Mouse (Mus musculus) c-Kit-positive CD71-negative TER-119-negative erythroid progenitor cells, embryonic 14.5 days (primary cell): ENCODE measurements around the gene Gm7694.

Source experiments
- DNase-seq: peaks from one replicate; pipeline ENCODE4 v3.0.0-alpha.2; 2013; ENCODE audit warnings: low read depth

The Gm7694 gene

GRCm38 (mm10) chr1:170306232-170306631 lies at the start of gene Gm7694:
Gene Gm7694, minus strand, starts transcription at chr1:170306332.
- no peak for DNase-seq

GRCm38 (mm10) chr1:170353335-170353734 lies 47.2 kb upstream of the Gm7694 start:
- no peak for DNase-seq

DNA sequence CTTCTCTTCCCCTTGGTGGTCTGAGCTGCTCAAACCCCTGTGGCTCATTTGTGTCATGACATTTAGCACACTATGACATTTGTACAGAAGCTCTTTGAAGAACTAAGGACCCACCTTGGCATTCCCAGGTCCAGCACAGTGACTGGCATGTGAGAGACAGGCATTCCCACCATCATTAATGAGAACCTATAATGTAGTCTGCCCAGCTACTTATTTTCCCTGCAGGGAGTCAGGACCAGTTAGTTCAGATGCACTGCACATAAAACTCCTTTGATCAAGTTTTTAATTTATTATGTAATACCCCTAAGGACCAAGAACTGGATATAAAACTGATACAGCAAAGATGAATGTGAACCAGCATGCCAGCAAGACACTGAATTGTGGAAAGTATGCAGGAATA lies 44.9 kb upstream of the Gm7694 start:
- no peak for DNase-seq

DNA sequence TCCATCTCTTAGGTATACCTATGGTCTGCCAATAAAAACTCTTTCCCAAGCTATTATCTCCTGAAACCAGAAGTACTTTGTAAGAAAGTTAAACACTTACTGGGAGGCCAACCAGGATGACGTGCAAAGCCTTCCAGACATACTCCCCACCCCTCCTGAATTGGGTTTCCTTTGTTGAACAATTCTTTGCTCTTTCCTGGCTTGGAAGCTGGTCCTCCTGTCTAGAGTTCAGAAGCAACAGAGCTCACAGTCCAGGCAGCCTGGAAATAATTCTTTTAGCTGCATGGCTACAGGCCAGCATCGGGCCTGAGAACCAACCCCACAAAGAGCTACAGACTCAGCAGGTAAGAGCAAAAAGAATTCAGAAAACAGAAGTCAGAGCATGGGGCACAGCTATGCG lies 40.1 kb upstream of the Gm7694 start:
- no peak for DNase-seq

- DNase-seq, result no peak
Observed at GRCm38 (mm10) chr1:170343906-170344305, 37.8 kb upstream of the Gm7694 start.

DNA sequence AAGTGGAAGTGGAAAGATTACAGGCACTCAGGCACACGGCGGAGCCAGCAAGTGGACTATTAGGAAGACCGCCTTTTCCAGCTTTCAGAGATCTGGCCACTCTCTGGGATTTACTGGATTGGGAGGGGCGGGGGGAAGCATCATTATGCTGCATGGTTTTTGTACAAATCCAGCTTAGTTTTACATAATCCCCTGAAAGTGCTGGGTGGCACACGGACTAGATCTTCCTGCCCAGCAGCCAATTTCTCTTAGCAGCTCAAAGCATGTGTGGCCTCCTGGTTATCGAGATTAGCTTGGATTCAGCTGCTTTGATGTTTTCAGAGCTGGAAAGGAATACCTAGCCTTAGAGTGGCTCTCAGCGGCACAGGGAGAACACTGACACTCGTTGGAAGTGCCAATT lies 36.9 kb upstream of the Gm7694 start:
- no peak for DNase-seq

DNA sequence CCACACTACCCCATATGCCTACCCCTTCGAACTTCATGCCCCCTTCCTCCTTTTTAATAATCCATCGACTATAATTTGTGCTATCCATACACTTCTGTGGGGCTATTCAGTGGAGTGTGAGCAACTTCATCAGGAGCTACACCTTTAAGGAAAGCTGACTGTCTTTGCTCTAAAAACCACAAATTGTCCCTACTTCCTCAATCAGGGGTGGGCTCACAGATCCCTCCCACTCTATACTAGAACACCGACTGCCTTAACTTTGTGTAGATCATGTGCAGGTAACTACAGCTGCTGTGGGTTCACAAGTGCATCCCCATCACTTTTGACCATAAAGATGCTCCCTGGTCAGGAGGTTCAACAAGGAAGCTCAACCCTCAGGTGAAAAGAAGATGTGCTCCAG lies 33.8 kb upstream of the Gm7694 start:
- no peak for DNase-seq

- DNase-seq, result no peak
Observed at GRCm38 (mm10) chr1:170332775-170333174, 26.6 kb upstream of the Gm7694 start.

DNA sequence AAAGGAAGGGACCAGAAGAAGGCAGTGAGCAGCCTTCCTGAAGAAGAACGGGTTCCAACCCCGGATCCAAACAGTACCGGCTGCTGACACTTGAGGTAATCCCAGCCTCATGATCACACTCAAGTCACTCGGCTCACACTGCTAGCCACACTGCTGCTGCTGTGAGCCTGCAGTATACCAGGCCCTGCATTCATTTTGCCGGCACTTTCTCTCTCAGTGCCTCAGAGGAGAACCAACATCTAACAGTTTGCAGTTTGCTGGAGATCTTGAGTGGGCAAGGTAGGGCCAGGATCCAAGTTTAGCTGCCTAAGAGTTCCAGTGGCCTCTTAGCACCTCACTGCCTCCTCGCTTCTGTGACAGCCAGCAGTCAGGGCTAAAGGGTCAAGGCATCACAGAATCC lies 25.8 kb upstream of the Gm7694 start:
- no peak for DNase-seq

DNA sequence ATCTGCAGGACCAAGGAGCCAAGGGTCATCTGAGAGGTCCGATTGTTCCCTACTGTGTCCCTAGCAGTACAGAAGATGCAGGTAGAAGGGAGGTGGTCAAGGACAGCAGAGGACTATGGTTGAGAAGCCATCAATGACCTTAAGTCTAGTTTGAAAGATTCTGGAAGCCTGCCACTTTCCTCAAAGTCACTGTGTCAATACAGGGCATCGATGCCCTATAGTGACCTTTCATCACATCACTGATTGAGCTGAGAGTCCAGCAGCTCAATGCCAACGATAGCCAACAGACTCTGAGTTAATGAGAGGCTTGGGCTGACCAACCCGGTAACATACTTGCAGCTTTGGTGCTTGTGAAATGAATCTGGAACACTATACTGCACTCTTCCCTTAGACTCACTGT lies 19.1 kb upstream of the Gm7694 start:
- no peak for DNase-seq

- no peak for DNase-seq
Observed at GRCm38 (mm10) chr1:170324312-170324711, 18.2 kb upstream of the Gm7694 start.

DNA sequence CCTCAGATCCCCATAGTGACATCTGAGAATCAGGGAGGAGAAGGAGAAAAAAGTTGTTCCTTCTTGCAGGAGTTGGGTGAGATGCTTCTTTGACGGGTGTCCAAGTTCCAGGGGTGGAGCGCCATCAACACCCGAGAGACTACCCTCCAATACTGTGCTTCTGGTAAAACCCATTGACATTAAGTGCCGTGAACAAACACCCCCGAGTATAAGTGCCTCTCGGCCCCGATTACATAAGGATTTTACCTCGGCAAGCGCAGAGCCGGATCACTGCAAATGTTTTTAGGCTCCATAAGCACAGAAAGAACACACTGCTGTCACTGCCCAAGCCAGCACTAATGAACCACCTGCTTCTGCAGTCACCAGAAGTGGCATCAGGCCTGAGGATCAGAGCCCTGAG lies 16.9 kb upstream of the Gm7694 start:
- DNase-seq, result no peak

- DNase-seq, result no peak
Observed at GRCm38 (mm10) chr1:170322046-170322445, 15.9 kb upstream of the Gm7694 start.

DNA sequence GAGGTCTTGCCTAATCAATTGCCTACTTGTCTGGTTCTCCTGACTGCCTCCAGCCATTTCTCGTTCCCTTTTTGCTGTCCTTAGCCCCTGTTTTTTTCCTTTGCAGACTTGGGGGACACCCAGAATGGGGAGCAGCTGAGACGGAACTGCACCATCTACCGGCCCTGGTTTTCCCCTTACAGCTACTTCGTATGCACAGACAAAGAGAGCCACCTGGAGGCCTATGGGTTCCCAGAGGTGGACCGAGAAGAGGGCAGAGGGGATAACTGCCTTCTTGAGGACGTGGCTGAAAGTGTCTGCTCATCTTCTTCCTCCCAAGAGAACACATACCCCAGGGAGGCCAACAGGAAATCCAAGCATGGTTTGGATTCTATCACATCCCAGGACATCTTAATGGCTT lies 5.3 kb upstream of the Gm7694 start:
- no peak for DNase-seq

- no peak for DNase-seq
Observed at GRCm38 (mm10) chr1:170308503-170308902, 2.4 kb upstream of the Gm7694 start, which contains the start of gene Spata46. Gene Spata46, plus strand, starts transcription at chr1:170308803.

DNA sequence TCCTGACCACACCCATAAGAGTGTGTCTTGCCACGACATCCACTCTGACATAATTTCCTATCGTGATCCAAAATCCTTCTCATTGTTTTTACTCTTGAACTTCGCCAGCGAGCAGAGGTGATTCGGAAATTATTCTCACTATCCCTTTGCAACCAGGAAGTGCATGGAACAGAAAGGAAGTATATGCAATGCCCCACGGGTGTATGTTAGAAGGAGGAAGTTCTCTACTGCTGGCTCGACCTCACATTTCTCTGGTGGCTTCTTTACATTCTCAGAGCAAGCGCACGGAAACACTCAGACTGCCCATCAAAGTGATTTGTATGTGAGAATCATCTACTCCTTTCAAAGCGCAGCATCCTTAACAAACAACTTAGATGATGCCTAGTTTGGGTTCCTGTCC lies 1.1 kb downstream of the Gm7694 start:
- no peak for DNase-seq

GRCm38 (mm10) chr1:170303103-170303502 lies 3.0 kb downstream of the Gm7694 start:
- no peak for DNase-seq

- no peak for DNase-seq
Observed at GRCm38 (mm10) chr1:170302456-170302855, 3.7 kb downstream of the Gm7694 start.

DNA sequence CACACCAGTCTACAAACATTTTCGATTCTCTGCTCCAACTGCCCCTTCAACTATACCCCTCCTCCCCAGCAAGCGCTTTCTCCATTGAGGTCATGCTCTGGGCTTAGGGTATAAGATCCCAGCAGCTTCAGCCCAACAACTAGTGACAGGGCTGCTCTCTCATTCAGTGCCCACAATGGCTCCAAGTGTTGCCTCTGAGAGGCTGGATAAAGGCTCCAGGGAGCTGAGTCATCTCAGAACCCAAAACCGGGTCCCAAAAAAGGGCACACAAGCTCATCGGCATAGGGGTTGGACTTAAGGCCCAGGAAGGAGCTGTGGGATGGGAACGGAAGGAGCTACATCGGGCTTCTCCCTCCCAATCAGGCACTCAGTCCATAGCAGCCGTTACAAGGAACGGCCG lies 4.4 kb downstream of the Gm7694 start:
- no peak for DNase-seq

DNA sequence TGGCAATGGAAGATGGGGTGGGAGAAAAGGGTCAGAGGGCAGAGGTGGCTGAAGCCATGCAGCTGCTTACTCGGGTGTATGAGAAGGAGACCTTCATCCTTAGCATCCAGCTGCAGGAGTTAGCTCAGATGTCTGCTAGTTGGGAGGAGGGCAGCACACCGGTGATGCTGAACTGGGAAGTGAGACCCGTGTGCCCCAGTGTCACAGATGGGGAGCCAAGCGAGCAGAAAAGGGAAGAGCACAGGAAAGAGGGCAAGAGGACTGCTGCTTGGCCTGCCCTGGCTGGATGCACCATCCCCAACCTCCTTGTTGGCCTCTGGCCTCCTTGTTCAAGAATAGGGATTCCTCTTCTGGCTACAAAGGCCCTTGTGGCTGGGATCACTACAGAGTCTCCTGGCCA lies 6.6 kb downstream of the Gm7694 start:
- no peak for DNase-seq

GRCm38 (mm10) chr1:170294786-170295570 lies 11.2 kb downstream of the Gm7694 start:
- DNase-seq, result no peak

DNA sequence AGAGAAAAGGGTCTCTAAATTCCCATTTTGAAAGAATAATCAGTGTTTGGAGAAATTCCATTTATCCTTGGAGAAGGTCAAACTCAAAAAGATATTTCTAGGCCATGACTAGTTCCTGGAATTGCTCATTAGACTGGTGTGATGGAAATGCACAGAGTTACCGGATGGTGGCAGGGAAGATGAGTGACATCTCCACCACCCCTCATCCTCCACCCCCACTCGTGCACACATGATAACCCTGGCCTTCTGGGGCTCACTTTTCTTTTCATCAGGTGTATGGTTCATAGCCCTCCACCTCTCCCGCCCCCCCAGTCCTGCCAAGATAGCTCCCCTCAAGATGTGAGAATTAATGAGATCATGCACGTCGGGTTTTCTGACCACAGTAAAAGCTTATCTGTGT lies 12.9 kb downstream of the Gm7694 start:
- no peak for DNase-seq

DNA sequence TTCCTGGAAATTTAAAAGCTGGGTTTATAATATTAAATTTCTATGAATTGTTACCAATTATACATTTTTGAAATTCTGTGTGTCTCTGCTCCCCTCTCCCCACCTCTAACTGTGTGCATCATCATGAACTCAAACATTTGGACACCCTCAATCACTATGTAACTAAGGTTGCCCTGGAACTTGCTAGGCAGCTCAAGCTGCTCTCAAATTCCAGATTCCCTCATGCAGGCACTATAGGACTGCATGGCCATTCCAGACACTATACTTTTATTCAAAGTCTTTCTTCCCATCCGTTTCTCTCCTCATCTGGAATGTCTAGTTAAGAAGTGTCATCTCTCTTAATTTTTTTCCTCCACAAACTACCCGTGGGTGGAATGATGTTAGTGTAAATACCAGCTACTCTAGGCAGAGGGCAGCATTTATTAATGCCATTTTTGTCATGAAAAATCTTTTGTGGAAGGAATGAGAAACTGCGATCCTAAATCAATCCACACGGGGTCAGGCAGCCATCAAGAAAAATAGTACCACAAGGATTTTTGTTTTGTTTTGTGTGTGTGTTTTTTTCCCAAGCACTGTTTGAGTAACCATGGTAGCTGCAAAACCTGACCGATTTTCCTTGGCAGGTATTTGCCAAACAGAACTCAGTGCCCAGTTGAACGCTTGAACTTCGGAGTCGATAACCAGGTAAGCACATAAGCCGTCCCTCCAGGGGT lies 13.7 kb downstream of the Gm7694 start:
- peak; percentile 22 for DNase-seq
